Mouse (Mus musculus): ENCODE data around the gene Bfsp1. TPM values are rescaled to one million over a fixed set of nuclear protein-coding genes. Genes with fewer than 3 reads are reported as not detected.

Bfsp1 gene
- total and polyA plus RNA-seq, 2 experiments from 2014 or later: 0.23 to 1.1 TPM

DNA sequence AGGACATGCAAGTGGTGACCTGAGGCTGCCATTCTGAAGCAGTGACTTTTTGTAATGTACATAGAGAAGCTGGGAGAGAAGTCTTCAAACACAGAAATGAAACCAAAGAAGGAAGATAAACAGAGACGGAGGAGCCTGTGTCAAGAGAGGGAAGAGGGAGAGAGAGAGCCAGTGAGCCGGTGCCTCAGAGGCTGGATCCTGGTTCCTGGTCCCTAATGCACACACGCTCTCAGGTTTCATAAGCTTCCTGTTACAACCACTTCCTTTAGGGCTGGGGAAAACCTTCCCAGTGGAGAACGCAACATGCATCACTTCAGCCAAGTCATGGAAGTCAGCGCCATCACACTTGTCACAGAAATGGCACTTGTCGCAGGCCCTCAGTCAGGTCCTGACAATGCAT, 28.9 kb downstream of the Bfsp1 start:
- Histone ChIP-seq H3K27me3 (ENCODE audit: control insufficient read depth, insufficient read depth, low read length) (no peaks in the 10 kb centered on the region), H3K9me3 (replicated peaks; ENCODE audit: control insufficient read depth, low read length) (no peaks in the 10 kb centered on the region), H3K4me2 (ENCODE audit: low read depth, low read length) (no peak overlapping the region), H3K27ac (ENCODE audit: low read depth) (no peak overlapping the region), H3K4me3 (ENCODE audit: low read depth, low read length) (no peak overlapping the region), H3K36me3 (replicated peaks; ENCODE audit: control insufficient read depth, insufficient read depth, low read length) (no peaks in the 10 kb centered on the region), H3K4me1 (ENCODE audit: control insufficient read depth, insufficient read depth) (no peaks in the 10 kb centered on the region), H3K9ac (replicated peaks; ENCODE audit: low read depth, low read length) (no peak overlapping the region)
- ATAC-seq (ENCODE audit: insufficient read depth, low read depth) (no peak), DNase-seq (ENCODE audit: low spot score) (no peak)
- TF ChIP-seq CTCF (IDR thresholded peaks at IDR 0.05; ENCODE audit: low read depth) (no peak), EP300 (IDR thresholded peaks at IDR 0.05; ENCODE audit: low read depth) (no peak)
- WGBS: 62% methylated on average over 6 of the region's 6 CpGs

DNA sequence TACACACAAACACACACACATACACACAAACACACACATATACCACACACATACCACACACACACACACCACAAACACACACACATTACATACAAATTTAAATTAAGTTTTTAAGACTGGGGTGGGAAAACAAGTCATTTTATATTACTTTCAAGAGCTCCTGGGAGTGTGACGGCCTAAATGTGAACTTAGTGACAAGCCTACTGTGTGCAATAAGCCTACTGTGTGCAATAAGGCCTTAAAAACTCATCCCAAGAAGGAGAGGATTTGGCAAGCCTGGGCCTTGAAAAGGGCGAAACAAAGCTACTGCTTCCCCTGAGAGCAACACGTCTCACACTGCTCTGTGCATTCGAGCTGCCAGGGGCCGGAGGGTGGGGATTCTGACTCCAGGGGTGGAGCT, 30.3 kb downstream of the Bfsp1 start:
- Histone ChIP-seq H3K27me3 (ENCODE audit: control insufficient read depth, insufficient read depth, low read length) (no peaks in the 10 kb centered on the region), H3K27ac (ENCODE audit: low read depth) (no peak overlapping the region), H3K4me2 (ENCODE audit: low read depth, low read length) (no peak overlapping the region), H3K36me3 (replicated peaks; ENCODE audit: control insufficient read depth, insufficient read depth, low read length) (no peaks in the 10 kb centered on the region), H3K4me1 (ENCODE audit: control insufficient read depth, insufficient read depth) (no peaks in the 10 kb centered on the region), H3K9me3 (replicated peaks; ENCODE audit: control insufficient read depth, low read length) (no peaks in the 10 kb centered on the region), H3K4me3 (ENCODE audit: low read depth, low read length) (no peak overlapping the region), H3K9ac (replicated peaks; ENCODE audit: low read depth, low read length) (no peak overlapping the region)
- no peak for TF ChIP-seq CTCF (IDR thresholded peaks at IDR 0.05; ENCODE audit: low read depth)
- no peak for TF ChIP-seq EP300 (IDR thresholded peaks at IDR 0.05; ENCODE audit: low read depth)
- ATAC-seq (ENCODE audit: insufficient read depth, low read depth) (no peak), DNase-seq (ENCODE audit: low spot score) (no peak)
- 70% methylated on average over 5 of the region's 5 CpGs for WGBS

DNA sequence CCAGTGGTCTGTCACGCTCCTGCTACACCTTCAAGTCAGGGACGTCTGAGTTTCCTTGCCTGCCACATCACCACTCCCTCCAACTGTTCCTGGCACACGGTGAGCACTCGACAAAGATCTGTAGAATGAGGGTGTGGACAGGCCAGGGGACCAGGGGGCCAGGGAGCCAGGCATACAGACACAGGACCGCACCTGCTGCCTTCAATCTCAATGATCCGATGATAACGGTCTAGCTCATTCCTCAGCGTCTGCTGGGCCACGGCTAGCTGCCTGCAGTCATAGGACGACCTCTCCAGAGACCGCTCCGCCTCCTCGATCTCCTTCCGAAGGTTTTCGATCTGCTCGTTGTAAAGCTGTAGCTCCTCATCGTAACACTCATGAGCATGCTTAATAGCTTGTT, 31.3 kb downstream of the Bfsp1 start:
- H3K4me1 ChIP-seq (ENCODE audit: control insufficient read depth, insufficient read depth): no peaks in the 10 kb centered on the region
- no peak overlapping the region for H3K9ac ChIP-seq (replicated peaks; ENCODE audit: low read depth, low read length)
- no peak overlapping the region for H3K4me2 ChIP-seq (ENCODE audit: low read depth, low read length)
- no peak for ATAC-seq (ENCODE audit: insufficient read depth, low read depth)
- H3K27me3 ChIP-seq (ENCODE audit: control insufficient read depth, insufficient read depth, low read length): no peaks in the 10 kb centered on the region
- H3K27ac ChIP-seq (ENCODE audit: low read depth): no peak overlapping the region
- H3K36me3 ChIP-seq (replicated peaks; ENCODE audit: control insufficient read depth, insufficient read depth, low read length): no peaks in the 10 kb centered on the region
- no peaks in the 10 kb centered on the region for H3K9me3 ChIP-seq (replicated peaks; ENCODE audit: control insufficient read depth, low read length)
- H3K4me3 ChIP-seq (ENCODE audit: low read depth, low read length): no peak overlapping the region
- TF ChIP-seq EP300 (IDR thresholded peaks at IDR 0.05; ENCODE audit: low read depth): no peak
- TF ChIP-seq CTCF (IDR thresholded peaks at IDR 0.05; ENCODE audit: low read depth): no peak
- WGBS: 53% methylated on average over 17 of the region's 17 CpGs
- DNase-seq (ENCODE audit: low spot score): no peak

DNA sequence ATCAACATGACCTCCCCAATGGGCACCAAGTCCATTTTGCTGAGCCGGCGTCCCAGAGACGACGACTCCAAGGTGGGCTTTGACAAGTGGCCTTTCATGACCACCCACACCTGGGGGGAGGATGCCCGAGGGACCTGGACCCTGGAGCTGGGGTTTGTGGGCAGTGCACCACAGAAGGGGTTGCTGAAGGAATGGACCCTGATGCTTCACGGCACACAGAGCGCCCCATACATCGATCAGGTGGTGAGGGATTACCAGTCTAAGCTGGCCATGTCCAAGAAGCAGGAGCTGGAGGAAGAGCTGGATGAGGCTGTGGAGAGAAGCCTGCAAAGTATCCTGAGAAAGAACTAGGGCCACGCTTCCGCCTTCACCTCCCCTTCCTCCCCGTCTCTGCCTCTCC, 49.5 kb downstream of the Bfsp1 start:
- WGBS: 78% methylated on average over 11 of the region's 11 CpGs
- Histone ChIP-seq H3K27ac (ENCODE audit: low read depth) (no peak overlapping the region), H3K9ac (replicated peaks; ENCODE audit: low read depth, low read length) (no peak overlapping the region), H3K9me3 (replicated peaks; ENCODE audit: control insufficient read depth, low read length) (no peaks in the 10 kb centered on the region), H3K27me3 (ENCODE audit: control insufficient read depth, insufficient read depth, low read length) (no peaks in the 10 kb centered on the region), H3K4me2 (ENCODE audit: low read depth, low read length) (no peak overlapping the region), H3K36me3 (replicated peaks; ENCODE audit: control insufficient read depth, insufficient read depth, low read length) (no peaks in the 10 kb centered on the region), H3K4me1 (ENCODE audit: control insufficient read depth, insufficient read depth) (no peaks in the 10 kb centered on the region), H3K4me3 (ENCODE audit: low read depth, low read length) (no peak overlapping the region)
- ATAC-seq (ENCODE audit: insufficient read depth, low read depth) (no peak), DNase-seq (ENCODE audit: low spot score) (no peak)
- TF ChIP-seq EP300 (IDR thresholded peaks at IDR 0.05; ENCODE audit: low read depth) (no peak), CTCF (IDR thresholded peaks at IDR 0.05; ENCODE audit: low read depth) (no peak)

DNA sequence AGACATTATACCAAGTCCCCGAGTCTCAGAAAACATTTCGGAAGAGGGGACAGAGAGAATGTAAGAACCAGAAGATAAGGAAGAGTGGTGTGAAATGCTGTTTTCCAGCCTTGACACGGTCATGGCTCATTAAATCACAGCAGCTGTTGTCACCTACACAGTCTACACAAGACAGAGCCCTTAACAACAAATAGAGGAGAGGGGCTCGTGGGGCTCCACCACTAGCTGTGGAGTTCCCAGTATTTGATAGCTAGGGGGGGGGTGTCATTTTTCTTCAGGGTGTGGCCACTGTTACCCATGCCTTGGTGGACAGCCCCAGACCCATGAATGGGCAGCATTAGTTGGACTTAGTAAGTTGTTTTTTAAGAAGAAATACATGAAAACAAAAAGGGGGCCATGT, 50.7 kb downstream of the Bfsp1 start:
- Histone ChIP-seq H3K9ac (replicated peaks; ENCODE audit: low read depth, low read length) (no peak overlapping the region), H3K27me3 (ENCODE audit: control insufficient read depth, insufficient read depth, low read length) (no peaks in the 10 kb centered on the region), H3K27ac (ENCODE audit: low read depth) (no peak overlapping the region), H3K4me1 (ENCODE audit: control insufficient read depth, insufficient read depth) (no peaks in the 10 kb centered on the region), H3K4me2 (ENCODE audit: low read depth, low read length) (no peak overlapping the region), H3K36me3 (replicated peaks; ENCODE audit: control insufficient read depth, insufficient read depth, low read length) (no peaks in the 10 kb centered on the region), H3K9me3 (replicated peaks; ENCODE audit: control insufficient read depth, low read length) (no peaks in the 10 kb centered on the region), H3K4me3 (ENCODE audit: low read depth, low read length) (no peak overlapping the region)
- TF ChIP-seq EP300 (IDR thresholded peaks at IDR 0.05; ENCODE audit: low read depth) (no peak), CTCF (IDR thresholded peaks at IDR 0.05; ENCODE audit: low read depth) (no peak)
- WGBS: 46% methylated on average over 4 of the region's 4 CpGs
- DNase-seq (ENCODE audit: low spot score) (no peak), ATAC-seq (ENCODE audit: insufficient read depth, low read depth) (no peak)

DNA sequence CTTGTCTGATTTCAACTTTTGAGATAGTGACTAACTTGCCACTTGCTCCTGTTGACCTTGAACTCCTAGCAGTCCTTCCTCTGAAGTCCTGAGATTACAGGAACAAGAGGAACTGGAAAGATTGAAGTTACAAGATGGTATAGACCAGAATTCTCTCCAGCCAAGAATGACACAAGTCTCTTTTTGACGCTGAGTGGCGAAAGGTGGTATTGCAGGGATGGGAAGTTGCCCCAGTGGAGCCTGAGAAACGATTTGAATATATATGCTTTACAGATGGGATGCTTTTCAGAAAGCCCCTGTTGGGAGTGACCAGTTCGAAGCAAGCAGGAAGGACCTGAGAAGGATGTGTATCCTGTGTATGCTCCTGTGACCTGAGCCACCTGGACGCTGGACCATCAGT, 54.2 kb downstream of the Bfsp1 start:
- WGBS: 56% methylated on average over 5 of the region's 5 CpGs
- Histone ChIP-seq H3K4me2 (ENCODE audit: low read depth, low read length) (no peak overlapping the region), H3K9me3 (replicated peaks; ENCODE audit: control insufficient read depth, low read length) (no peaks in the 10 kb centered on the region)

More for the DNA sequence above, 54.2 kb downstream of the Bfsp1 start:
- TF ChIP-seq EP300 (IDR thresholded peaks at IDR 0.05; ENCODE audit: low read depth) (no peak), CTCF (IDR thresholded peaks at IDR 0.05; ENCODE audit: low read depth) (no peak)
- no peak for DNase-seq (ENCODE audit: low spot score)
- Histone ChIP-seq H3K36me3 (replicated peaks; ENCODE audit: control insufficient read depth, insufficient read depth, low read length) (no peaks in the 10 kb centered on the region), H3K4me1 (ENCODE audit: control insufficient read depth, insufficient read depth) (no peaks in the 10 kb centered on the region), H3K27me3 (ENCODE audit: control insufficient read depth, insufficient read depth, low read length) (no peaks in the 10 kb centered on the region), H3K27ac (ENCODE audit: low read depth) (no peak overlapping the region), H3K4me3 (ENCODE audit: low read depth, low read length) (no peak overlapping the region), H3K9ac (replicated peaks; ENCODE audit: low read depth, low read length) (no peak overlapping the region)
- no peak for ATAC-seq (ENCODE audit: insufficient read depth, low read depth)

Measured in heart, postnatal 0 days (tissue).